Mouse (Mus musculus): ENCODE measurements around the gene Postn.

The Postn gene

GRCm38 (mm10) chr3:54420189-54420928, 59.5 kb downstream of the Postn start:
- peak; percentile 25 for DNase-seq

GRCm38 (mm10) chr3:54420983-54421382, 60.1 kb downstream of the Postn start:
- DNase-seq: peak; percentile 6

- no peak for DNase-seq
Measured at GRCm38 (mm10) chr3:54421666-54422065, 60.8 kb downstream of the Postn start.

GRCm38 (mm10) chr3:54424146-54424545, 63.2 kb downstream of the Postn start:
- DNase-seq: no peak

GRCm38 (mm10) chr3:54431663-54432062, 70.8 kb downstream of the Postn start:
- no peak for DNase-seq

GRCm38 (mm10) chr3:54432167-54432566, 71.3 kb downstream of the Postn start:
- DNase-seq: no peak

- no peak for DNase-seq
Measured at GRCm38 (mm10) chr3:54432605-54433004, 71.7 kb downstream of the Postn start.

- DNase-seq: no peak
Measured at GRCm38 (mm10) chr3:54434571-54434970, 73.7 kb downstream of the Postn start.

- no peak for DNase-seq
Measured at GRCm38 (mm10) chr3:54436373-54436964, 75.6 kb downstream of the Postn start.

Data from kidney, postnatal 14 days (tissue).